Mouse (Mus musculus): ENCODE measurements around the gene Rbm4.

The Rbm4 gene

DNA sequence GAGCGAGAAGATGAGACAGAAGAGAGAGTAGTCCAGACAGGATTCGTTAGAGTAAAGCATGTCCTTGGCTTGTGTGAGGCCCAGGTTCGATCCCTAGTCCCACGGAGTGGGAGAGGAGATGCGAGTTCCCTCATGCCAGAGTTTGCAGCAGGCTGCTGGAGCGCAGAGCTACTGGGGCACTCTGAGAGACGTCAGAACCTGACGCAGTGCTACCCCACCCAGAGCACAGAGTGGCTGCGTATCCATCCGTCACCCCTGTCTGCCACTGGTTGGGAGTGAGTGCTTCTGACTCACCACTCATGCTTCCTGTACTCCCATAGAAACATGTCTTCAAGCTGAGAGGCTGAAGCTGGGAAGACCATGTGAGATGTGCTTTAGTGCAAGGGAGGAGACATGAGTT lies 52.2 kb downstream of the Rbm4 start:
- no peak for DNase-seq (ENCODE audit: extremely low read depth, low read depth)

DNA sequence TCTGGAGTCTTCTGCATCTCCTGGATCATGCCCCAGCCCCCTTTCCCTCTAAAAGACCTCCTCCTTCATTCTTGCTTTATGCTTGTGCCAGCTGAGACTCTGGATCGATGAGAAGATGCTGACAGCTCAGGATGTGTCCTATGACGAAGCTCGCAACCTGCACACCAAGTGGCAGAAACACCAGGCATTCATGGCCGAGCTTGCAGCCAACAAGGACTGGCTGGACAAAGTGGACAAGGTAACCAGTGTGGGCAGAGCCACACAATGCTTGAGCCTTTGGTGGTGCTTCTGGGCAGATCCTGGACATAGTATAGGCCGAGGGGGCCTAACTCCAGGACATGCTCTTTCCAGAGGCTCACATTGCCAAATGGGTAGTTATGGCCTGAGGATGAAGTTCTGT lies 53.9 kb downstream of the Rbm4 start:
- DNase-seq (ENCODE audit: extremely low read depth, low read depth), result no peak

DNA sequence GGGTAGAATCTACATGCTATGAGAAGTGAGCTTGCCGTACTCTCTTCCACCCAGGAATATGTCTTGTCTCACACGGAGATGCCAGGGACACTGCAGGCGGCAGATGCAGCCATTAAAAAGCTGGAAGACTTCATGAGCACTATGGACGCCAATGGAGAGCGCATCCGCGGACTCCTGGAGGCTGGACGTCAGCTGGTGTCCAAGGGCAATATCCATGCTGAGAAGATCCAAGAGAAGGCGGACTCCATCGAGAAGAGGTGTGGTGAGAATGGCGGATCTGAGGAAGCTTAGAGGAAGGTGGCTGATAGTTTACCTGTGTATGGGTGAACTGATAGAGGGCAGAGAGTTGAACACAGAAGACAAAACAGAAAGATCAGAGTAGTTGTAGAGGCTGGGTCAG lies 54.6 kb downstream of the Rbm4 start:
- DNase-seq (ENCODE audit: extremely low read depth, low read depth), result no peak

- no peak for DNase-seq (ENCODE audit: extremely low read depth, low read depth)
Observed at GRCm38 (mm10) chr19:4737866-4738265, 55.8 kb downstream of the Rbm4 start.

All from MEL-GATA-1-ER (cell line).